Mouse (Mus musculus): ENCODE data around the gene Ckap2. TPM values are rescaled to one million over a fixed set of nuclear protein-coding genes. Genes with fewer than 3 reads are reported as not detected.

The Ckap2 gene
- polyA plus RNA-seq, 1 experiment from 2014 or later = 50.3 TPM

Other genes starting within 250 kb of the Ckap2 start
- gene Defb35, start 247.5 kb downstream of the Ckap2 start, polyA plus RNA-seq (2016; fragmentation: Nextera tagmentation; extraction: Ambion mirVana) = not detected in 2 replicates
- gene Defb13, start 239.1 kb downstream of the Ckap2 start, polyA plus RNA-seq (2016; fragmentation: Nextera tagmentation; extraction: Ambion mirVana) = not detected in 2 replicates
- gene Fam90a1a, start 227.1 kb downstream of the Ckap2 start, polyA plus RNA-seq (2016; fragmentation: Nextera tagmentation; extraction: Ambion mirVana) = not detected in 2 replicates
- gene Ccdc70, start 216.0 kb downstream of the Ckap2 start, polyA plus RNA-seq (2016; fragmentation: Nextera tagmentation; extraction: Ambion mirVana) = not detected in 2 replicates
- 1.1 and 1.2 TPM in 2 replicates for gene Atp7b, start 125.5 kb downstream of the Ckap2 start, polyA plus RNA-seq (2016; fragmentation: Nextera tagmentation; extraction: Ambion mirVana)
- gene Alg11, start 125.1 kb downstream of the Ckap2 start, polyA plus RNA-seq (2016; fragmentation: Nextera tagmentation; extraction: Ambion mirVana) = 44.4 and 46.5 TPM in 2 replicates
- gene Nek5, start 60.8 kb downstream of the Ckap2 start, polyA plus RNA-seq (2016; fragmentation: Nextera tagmentation; extraction: Ambion mirVana) = 0.18 TPM in 1 of 2 replicates, not detected in the other
- gene Nek3, start 19.4 kb downstream of the Ckap2 start, polyA plus RNA-seq (2016; fragmentation: Nextera tagmentation; extraction: Ambion mirVana) = 6.6 and 7.3 TPM in 2 replicates
- 36.4 and 37.4 TPM in 2 replicates for gene Vps36, start 7.0 kb upstream of the Ckap2 start, polyA plus RNA-seq (2016; fragmentation: Nextera tagmentation; extraction: Ambion mirVana)
- gene Thsd1, start 41.5 kb upstream of the Ckap2 start, polyA plus RNA-seq (2016; fragmentation: Nextera tagmentation; extraction: Ambion mirVana) = 10.6 and 11.5 TPM in 2 replicates
- not detected in 2 replicates for gene Tpte, start 97.6 kb upstream of the Ckap2 start, polyA plus RNA-seq (2016; fragmentation: Nextera tagmentation; extraction: Ambion mirVana)
- gene Slc25a15, start 212.8 kb upstream of the Ckap2 start, polyA plus RNA-seq (2016; fragmentation: Nextera tagmentation; extraction: Ambion mirVana) = 16.1 and 16.8 TPM in 2 replicates
- gene Mrps31, start 225.5 kb upstream of the Ckap2 start, polyA plus RNA-seq (2016; fragmentation: Nextera tagmentation; extraction: Ambion mirVana) = 38.4 and 40.6 TPM in 2 replicates